Mouse (Mus musculus): Measurements from ENCODE around the gene Stat5b.

GRCm38 (mm10) chr11:100883640-100884039 lies 33.1 kb upstream of the Stat5b start:
- TF ChIP-seq CTCF (IDR thresholded peaks at IDR 0.05; ENCODE audit: low read depth) (no peak), EP300 (IDR thresholded peaks at IDR 0.05; ENCODE audit: low read depth) (no peak)
